Mouse (Mus musculus) thymus, postnatal 0 days (tissue): ENCODE results near the gene Gm20458. TPM values are rescaled to one million over a fixed set of nuclear protein-coding genes. Genes with fewer than 3 reads are reported as not detected.

ENCODE experiments used
- DNase-seq: peaks from one replicate; pipeline ENCODE4 v3.0.0-alpha.2; 2015; ENCODE audit warnings: low spot score
- polyA plus RNA-seq: library from polyadenylated mRNA; unstranded; fragments of >200 nt; fragmentation: Nextera tagmentation; extraction: Ambion mirVana; gene quantifications from 2 replicates; pipeline ENCODE4 v1.2.1, GENCODE M21; 2015

The Gm20458 gene
- polyA plus RNA-seq, 1 experiment from 2014 or later, result 21.5 TPM

DNA sequence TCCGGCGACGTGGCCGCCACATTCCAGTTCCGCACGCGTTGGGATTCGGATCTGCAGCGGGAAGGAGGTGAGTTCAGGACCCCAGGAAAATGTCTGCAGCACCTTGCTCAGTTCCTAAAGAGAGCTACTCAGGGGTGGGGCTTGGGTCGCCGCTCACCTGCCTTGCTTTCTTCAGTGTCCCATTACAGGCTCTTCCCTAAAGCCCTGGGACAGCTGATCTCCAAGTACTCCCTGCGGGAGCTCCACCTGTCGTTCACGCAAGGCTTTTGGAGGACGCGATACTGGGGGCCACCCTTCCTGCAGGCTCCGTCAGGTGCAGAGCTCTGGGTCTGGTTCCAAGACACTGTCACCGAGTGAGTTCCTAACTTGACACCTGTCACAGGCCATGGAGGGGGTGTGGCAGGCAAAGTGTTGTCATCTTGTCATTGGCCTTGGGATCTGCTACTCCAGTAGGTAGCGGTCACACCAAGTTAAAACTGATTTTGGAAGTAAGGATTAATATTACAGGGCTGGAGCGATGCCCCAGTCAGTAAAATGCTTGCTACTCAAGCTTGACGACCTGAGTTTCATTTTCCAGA, 37.0 kb downstream of the Gm20458 start:
- peak; percentile 28 for DNase-seq

- DNase-seq, result no peak
These were observed 38.5 kb downstream of the Gm20458 start for GRCm38 (mm10) chr2:164499317-164499716.

- no peak for DNase-seq
These were observed 39.7 kb downstream of the Gm20458 start for GRCm38 (mm10) chr2:164500511-164500910.

- DNase-seq, result no peak
These were observed 44.2 kb downstream of the Gm20458 start for GRCm38 (mm10) chr2:164504919-164505318.

GRCm38 (mm10) chr2:164505619-164506347, 45.0 kb downstream of the Gm20458 start:
- DNase-seq, result no peak

DNA sequence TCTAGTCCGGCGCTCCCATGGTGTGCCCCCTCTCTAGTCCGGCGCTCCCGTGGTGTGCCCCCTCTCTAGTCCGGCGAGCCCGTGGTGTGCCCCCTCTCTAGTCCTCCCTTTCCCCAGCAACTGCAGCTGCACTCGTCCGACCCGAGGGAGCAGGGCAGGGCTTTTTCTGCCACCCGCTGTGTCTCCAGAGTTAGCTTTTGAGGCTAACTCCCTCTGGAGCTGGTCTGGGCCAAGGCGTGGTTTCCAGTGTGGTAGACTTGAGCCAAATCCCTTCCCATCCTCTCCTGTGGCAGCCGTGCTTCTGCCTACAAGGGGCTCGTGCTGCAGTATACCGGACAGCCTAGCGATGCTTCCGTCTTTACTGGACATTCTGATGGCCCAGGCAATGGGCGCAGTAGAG, 47.0 kb downstream of the Gm20458 start:
- no peak for DNase-seq

DNA sequence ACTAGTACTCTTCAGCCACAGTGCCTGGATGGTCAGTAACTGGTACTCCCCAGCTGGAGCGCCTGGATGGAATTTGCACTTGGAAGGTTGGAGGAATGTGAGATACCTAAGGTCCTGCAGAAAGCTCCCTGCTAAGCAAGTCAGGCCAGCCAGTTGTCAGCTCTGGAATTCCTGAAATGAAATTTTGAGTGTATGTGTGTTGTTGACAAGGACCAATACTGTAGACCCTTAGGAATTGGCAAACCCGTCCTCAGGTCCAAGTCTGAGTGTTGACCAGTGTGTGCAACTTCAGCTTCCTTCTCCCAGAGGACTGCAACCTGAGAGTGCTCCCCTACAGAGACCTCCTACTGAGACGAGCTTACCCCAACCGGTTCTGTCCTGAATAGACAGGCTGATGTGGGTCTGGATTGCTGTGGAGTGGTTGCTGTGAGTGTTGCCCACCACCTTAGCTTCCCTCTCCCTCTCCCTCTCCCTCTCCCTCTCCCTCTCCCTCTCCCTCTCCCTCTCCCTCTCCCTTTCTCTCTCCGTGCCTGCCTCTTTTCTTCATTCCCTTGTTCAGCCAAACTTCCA, 49.9 kb downstream of the Gm20458 start:
- no peak for DNase-seq

- DNase-seq, result no peak
These were observed 51.5 kb downstream of the Gm20458 start for GRCm38 (mm10) chr2:164512121-164512909.

DNA sequence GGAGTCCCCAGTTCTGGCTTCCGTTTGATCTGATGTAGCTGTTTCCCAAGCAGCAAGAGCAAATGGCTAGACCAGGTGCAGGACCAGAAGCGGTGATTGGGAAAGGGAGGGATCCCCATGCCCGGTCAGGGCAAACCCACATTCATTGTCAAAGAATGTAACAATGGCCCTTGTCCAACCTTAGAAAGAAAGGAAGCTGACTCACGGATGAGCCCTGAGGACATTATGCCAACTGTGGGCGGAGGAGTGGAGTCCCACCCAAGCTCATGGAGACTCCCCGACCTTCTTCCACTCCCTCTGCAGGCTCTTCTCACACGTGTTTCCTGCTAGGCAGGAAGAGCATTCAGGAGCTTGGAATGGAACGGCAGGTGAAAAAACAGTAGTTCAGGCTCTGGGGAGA, 52.6 kb downstream of the Gm20458 start:
- no peak for DNase-seq

DNA sequence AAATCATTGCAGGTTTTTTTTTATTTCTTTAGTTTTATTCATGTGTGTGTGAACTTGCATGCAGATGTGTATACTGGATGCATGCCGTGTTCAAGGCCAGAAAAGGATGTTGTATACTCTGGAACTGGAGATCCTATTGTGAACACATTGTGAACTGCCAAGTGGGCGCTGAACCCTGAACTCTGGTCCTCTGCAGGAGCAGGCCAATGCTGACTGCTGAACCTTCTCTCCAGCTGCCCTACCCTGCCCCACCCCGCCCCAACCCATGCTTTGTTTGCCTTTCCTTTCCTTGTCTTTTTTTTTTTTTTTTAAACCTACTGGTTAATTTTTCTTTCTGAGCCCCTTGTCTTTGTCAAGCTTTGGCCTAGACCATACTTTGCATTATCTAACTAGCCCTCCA, 54.1 kb downstream of the Gm20458 start:
- DNase-seq, result no peak

DNA sequence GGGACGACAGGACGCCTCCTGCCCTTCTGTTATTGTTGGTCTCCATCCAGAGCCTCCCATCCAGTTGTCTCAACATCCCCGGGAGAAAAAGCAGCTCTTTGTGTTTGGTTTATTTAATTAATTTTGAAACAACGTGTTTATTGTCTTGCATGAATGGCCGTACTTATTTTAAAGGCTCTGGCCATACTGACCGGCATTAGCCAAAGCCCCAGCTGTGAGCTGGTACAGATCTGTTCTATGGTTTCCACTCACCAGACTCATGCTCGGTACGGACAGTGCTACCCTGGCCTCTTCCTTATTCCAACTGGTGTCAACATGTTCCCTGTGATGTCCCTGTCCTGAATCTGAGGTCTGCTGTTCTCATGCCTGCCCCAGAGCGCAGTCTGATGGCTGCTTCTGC, 55.1 kb downstream of the Gm20458 start:
- DNase-seq, result no peak

- no peak for DNase-seq
These were observed 55.8 kb downstream of the Gm20458 start for GRCm38 (mm10) chr2:164516592-164516991.

DNA sequence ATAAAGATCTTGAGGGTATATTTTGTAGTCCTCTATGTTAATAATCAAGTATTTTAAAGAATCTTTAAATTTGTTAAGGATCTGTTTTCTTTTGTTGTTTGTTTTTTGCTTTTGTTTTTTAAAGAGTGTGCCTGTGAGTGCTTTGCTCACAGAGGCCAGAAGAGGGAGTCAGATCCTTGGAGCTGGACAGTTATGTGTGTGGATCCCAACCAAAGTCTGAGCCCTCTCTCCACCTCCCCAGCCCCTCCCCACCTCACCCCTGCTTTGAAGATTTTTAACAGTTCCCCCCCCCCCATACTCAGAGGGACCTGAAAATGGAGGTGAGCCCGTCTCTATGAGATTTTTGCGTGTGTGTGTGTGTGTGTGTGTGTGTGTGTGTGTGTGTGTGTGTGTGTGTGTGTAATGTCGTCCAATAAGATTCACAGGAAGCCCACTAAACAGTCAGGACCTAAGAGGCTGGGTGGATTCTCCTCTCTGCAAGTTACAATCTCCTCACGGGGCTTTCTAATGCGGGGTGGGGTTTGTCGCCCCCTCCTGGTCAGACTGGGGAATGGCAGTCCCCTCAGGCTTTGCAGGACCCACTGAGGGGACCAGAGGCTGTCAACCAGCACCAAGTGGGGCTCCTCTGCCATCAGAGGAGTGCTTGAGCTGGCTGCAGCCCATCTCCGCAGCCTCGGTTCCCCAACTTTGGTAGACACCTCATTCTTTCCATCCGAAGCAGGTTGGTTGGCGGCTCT, 56.9 kb downstream of the Gm20458 start:
- DNase-seq, result peak; percentile 71

GRCm38 (mm10) chr2:164518266-164519170, 57.8 kb downstream of the Gm20458 start:
- DNase-seq, result no peak

DNA sequence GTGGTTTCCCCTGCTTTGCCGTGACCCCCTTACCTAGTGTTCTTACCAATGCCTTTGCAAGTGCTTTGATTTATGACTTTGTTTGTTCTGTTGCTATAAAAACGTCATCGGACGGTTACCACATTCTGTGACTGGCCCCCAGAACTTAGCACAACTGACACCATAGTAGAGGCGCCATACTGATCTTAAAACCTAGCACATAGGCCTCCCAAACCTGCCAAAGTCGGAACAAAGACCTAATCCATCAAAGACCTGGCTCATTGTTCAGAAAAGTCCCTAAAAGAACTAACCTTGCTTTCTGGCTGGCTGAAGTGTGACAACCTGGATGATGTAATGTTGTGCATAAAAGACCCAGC, 58.4 kb downstream of the Gm20458 start:
- DNase-seq, result no peak

- DNase-seq, result peak; percentile 22
These were observed 60.0 kb downstream of the Gm20458 start for GRCm38 (mm10) chr2:164520782-164521181.

GRCm38 (mm10) chr2:164521841-164522240, 61.1 kb downstream of the Gm20458 start:
- peak; percentile 81 for DNase-seq

GRCm38 (mm10) chr2:164522280-164522679, 61.5 kb downstream of the Gm20458 start:
- peak; percentile 30 for DNase-seq

- no peak for DNase-seq
These were observed 62.6 kb downstream of the Gm20458 start for GRCm38 (mm10) chr2:164523301-164523773.

DNA sequence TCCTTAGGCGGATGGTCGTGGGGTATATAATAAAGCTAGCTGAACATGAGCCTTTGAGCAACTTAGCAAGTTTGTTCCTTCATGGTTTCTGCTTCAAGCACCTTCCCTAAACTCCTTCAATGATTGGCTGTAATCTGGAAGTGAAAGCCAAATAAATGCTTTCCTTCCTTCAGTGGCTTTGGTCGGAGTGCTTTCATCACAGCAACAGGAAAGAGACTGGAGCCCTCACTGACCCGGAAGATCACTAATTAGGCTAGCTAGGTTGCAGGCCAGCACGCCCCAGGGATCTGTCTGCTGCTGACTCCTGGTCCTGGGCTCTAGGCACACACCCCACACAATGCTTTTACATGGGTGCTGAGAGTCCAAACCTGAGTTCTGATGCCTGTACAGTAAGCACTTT, 67.8 kb downstream of the Gm20458 start:
- DNase-seq, result no peak
